ENCODE assay signal across 15 mouse cellular contexts in genomic region chr6:86474646-86475181, GRCm38 (mm10). TPM values are rescaled to one million over a fixed set of nuclear protein-coding genes. Genes with fewer than 3 reads are reported as not detected.
DNase-seq lines count a peak whose midpoint lies in the region; ATAC-seq and TF ChIP-seq lines count a peak whose summit lies in the region.
"Had no signal": no experiment of that assay in that cellular context is flagged by ENCODE, and none has a peak within 500 bp of the region (broad histone marks: within the 10 kb centered on the region; RNA-seq: fewer than 3 reads in every experiment).

No protein-coding gene starts in this region.

- H3K9ac ChIP-seq in heart, adult 2 months (ENCODE audit: low read depth, low read length): no peak overlapping the region
- no peak overlapping the region for H3K9ac ChIP-seq in kidney, embryonic 14.5 days (ENCODE audit: low read depth, low read length)
- H3K9ac ChIP-seq in lung, postnatal 0 days (replicated peaks; ENCODE audit: low read depth): no peak overlapping the region
- H3K9ac ChIP-seq in stomach, postnatal 0 days (ENCODE audit: low read length): no peak overlapping the region
- H3K9ac ChIP-seq: hindbrain, embryonic 12.5 days; midbrain, embryonic 15.5 days had no signal

- intact Hi-C loops in heart, adult 2 months (cut with DNase I): loop anchor here (5.0 kb wide), 1 partner anchor 113 kb away; no protein-coding TSS in a partner anchor

- no peaks in the 10 kb centered on the region for H3K79me2 ChIP-seq in heart, adult 2 months (replicated peaks; ENCODE audit: control insufficient read depth, insufficient read depth, low read length)

- TF ChIP-seq POLR2A in heart, adult 2 months (IDR thresholded peaks at IDR 0.05; ENCODE audit: insufficient read depth, low read depth, low read length): no peak
- TF ChIP-seq POLR2A in kidney, adult 2 months (IDR thresholded peaks at IDR 0.05; ENCODE audit: low read depth, low read length): no peak

- H3K4me1 ChIP-seq in heart, adult 2 months (ENCODE audit: control insufficient read depth, insufficient read depth, low read length): peaks cover 47% of the 10 kb centered on the region
- peaks cover 23% of the 10 kb centered on the region for H3K4me1 ChIP-seq in kidney, embryonic 14.5 days (ENCODE audit: control insufficient read depth, insufficient read depth, low read length)
- peaks cover 37% of the 10 kb centered on the region for H3K4me1 ChIP-seq in kidney, adult 2 months (ENCODE audit: control insufficient read depth, insufficient read depth, low read length)
- peaks cover 14% of the 10 kb centered on the region for H3K4me1 ChIP-seq in lung, postnatal 0 days (ENCODE audit: insufficient read depth, low read depth, low read length)
- H3K4me1 ChIP-seq in stomach, postnatal 0 days (replicated peaks; ENCODE audit: control insufficient read depth, insufficient read depth): peaks cover 9% of the 10 kb centered on the region

- ATAC-seq in kidney, embryonic 14.5 days (ENCODE audit: low FRiP score, low TSS enrichment): no peak
- no peak for ATAC-seq in lung, postnatal 0 days
- no peak for ATAC-seq in stomach, postnatal 0 days (ENCODE audit: low FRiP score, low TSS enrichment)
- ATAC-seq: midbrain, embryonic 15.5 days; Patski had no signal

- no peak overlapping the region for H3K4me2 ChIP-seq in kidney, embryonic 14.5 days (replicated peaks; ENCODE audit: low read depth, low read length)
- H3K4me2 ChIP-seq in lung, postnatal 0 days (replicated peaks; ENCODE audit: low read depth, low read length): no peak overlapping the region
- no peak overlapping the region for H3K4me2 ChIP-seq in stomach, postnatal 0 days (replicated peaks; ENCODE audit: low read depth)
- H3K4me2 ChIP-seq: hindbrain, embryonic 12.5 days; midbrain, embryonic 15.5 days had no signal

- no peaks in the 10 kb centered on the region for H3K9me3 ChIP-seq in kidney, embryonic 14.5 days (ENCODE audit: control insufficient read depth, low read length)
- no peaks in the 10 kb centered on the region for H3K9me3 ChIP-seq in lung, postnatal 0 days (ENCODE audit: low read length)
- no peaks in the 10 kb centered on the region for H3K9me3 ChIP-seq in stomach, postnatal 0 days (ENCODE audit: control insufficient read depth, low read length)
- H3K9me3 ChIP-seq: hindbrain, embryonic 12.5 days; midbrain, embryonic 15.5 days had no signal

- peaks cover 5% of the 10 kb centered on the region for H3K36me3 ChIP-seq in heart, adult 2 months (ENCODE audit: control insufficient read depth, insufficient read depth, low read length)
- H3K36me3 ChIP-seq in kidney, embryonic 14.5 days (ENCODE audit: control insufficient read depth, insufficient read depth, low read length): no peaks in the 10 kb centered on the region
- no peaks in the 10 kb centered on the region for H3K36me3 ChIP-seq in kidney, adult 2 months (ENCODE audit: control insufficient read depth, insufficient read depth, low read length)
- H3K36me3 ChIP-seq in lung, postnatal 0 days (ENCODE audit: insufficient read depth, low read length): no peaks in the 10 kb centered on the region
- peaks cover 4% of the 10 kb centered on the region; the same call in 1 of the 2 replicates for H3K36me3 ChIP-seq in stomach, postnatal 0 days (ENCODE audit: control insufficient read depth, insufficient read depth, low read length)
- H3K36me3 ChIP-seq: midbrain, embryonic 15.5 days had no signal

- H3K27ac ChIP-seq in heart, adult 2 months: peak overlapping the region; percentile 96
- H3K27ac ChIP-seq in kidney, embryonic 14.5 days (ENCODE audit: low read depth, low read length): peak overlapping the region; percentile 57; the same call in 1 of the 2 replicates
- H3K27ac ChIP-seq in kidney, adult 2 months (ENCODE audit: insufficient read depth, low read depth, low read length): no peak overlapping the region
- no peak overlapping the region for H3K27ac ChIP-seq in lung, postnatal 0 days (ENCODE audit: low read length)
- H3K27ac ChIP-seq in stomach, postnatal 0 days (replicated peaks): peak overlapping the region; percentile 65; the same call in 1 of the 2 replicates
- H3K27ac ChIP-seq: midbrain, embryonic 15.5 days had no signal

- TF ChIP-seq EP300 in heart, adult 2 months (IDR thresholded peaks at IDR 0.05; ENCODE audit: insufficient read depth, low read depth, low read length): no peak
- peak; percentile 30; the same call in 1 of the 2 replicates for TF ChIP-seq EP300 in lung, postnatal 0 days (IDR thresholded peaks at IDR 0.05)
- TF ChIP-seq EP300 in stomach, postnatal 0 days (optimal IDR thresholded peaks at IDR 0.05): no peak

- H3K4me3 ChIP-seq in heart, adult 2 months: no peak overlapping the region
- no peak overlapping the region for H3K4me3 ChIP-seq in kidney, embryonic 14.5 days (ENCODE audit: low read length)
- no peak overlapping the region for H3K4me3 ChIP-seq in kidney, adult 2 months (ENCODE audit: insufficient read depth, low read depth, low read length)
- H3K4me3 ChIP-seq in lung, postnatal 0 days (ENCODE audit: low read depth, low read length): no peak overlapping the region
- H3K4me3 ChIP-seq in stomach, postnatal 0 days (ENCODE audit: low read depth, low read length): no peak overlapping the region
- H3K4me3 ChIP-seq: hindbrain, embryonic 12.5 days; midbrain, embryonic 15.5 days had no signal

- no peaks in the 10 kb centered on the region for H3K27me3 ChIP-seq in heart, adult 2 months (ENCODE audit: control insufficient read depth, insufficient read depth, low read length)
- H3K27me3 ChIP-seq in kidney, embryonic 14.5 days (ENCODE audit: control insufficient read depth, insufficient read depth, low read length): no peaks in the 10 kb centered on the region
- no peaks in the 10 kb centered on the region for H3K27me3 ChIP-seq in kidney, adult 2 months (replicated peaks; ENCODE audit: control insufficient read depth, insufficient read depth, low read length)
- H3K27me3 ChIP-seq in lung, postnatal 0 days (replicated peaks; ENCODE audit: insufficient read depth, low read length): no peaks in the 10 kb centered on the region
- no peaks in the 10 kb centered on the region for H3K27me3 ChIP-seq in stomach, postnatal 0 days (ENCODE audit: control insufficient read depth, insufficient read depth, low read length)
- H3K27me3 ChIP-seq: hindbrain, embryonic 12.5 days; midbrain, embryonic 15.5 days; Patski had no signal

- no peak for TF ChIP-seq CTCF in heart, adult 2 months (IDR thresholded peaks at IDR 0.05)
- TF ChIP-seq CTCF in kidney, adult 2 months (conservative IDR thresholded peaks at IDR 0.05; ENCODE audit: insufficient read depth, insufficient read length, low read depth, low read length): no peak
- no peak for TF ChIP-seq CTCF in lung, postnatal 0 days (IDR thresholded peaks at IDR 0.05)
- no peak for TF ChIP-seq CTCF in stomach, postnatal 0 days (IDR thresholded peaks at IDR 0.05; ENCODE audit: low read depth)

- DNase-seq in heart, adult 2 months: no peak
- no peak for DNase-seq in heart, adult 8-10 months (ENCODE audit: low spot score)
- no peak for DNase-seq in kidney, adult 2 months
- DNase-seq in lung, postnatal 0 days (ENCODE audit: low spot score): peak; percentile 64
- no peak for DNase-seq in lung, postnatal 4 days
- no peak for DNase-seq in stomach, postnatal 0 days (ENCODE audit: low spot score)
- no peak for DNase-seq in spleen, postnatal 4 days (ENCODE audit: low spot score in 2 of 2)
- DNase-seq: cerebellum, postnatal 25 days; left cerebral cortex, postnatal 4 days had no signal

RNA-seq across cellular contexts. Expression of gene C87436, which starts 36.5 kb away (rescaled TPM):
- total RNA-seq in heart, adult 2 months (2021): 10 to 100 TPM in 1 of 2 experiments, 1 to 10 TPM in 1; 8.9 to 11.0 TPM
- polyA plus RNA-seq in heart, adult 2 months (2012; rRNA removed): 8.6 and 10.7 TPM in 2 replicates
- total RNA-seq in heart, adult 8-10 months (2022): 10 to 100 TPM in 2 of 4 experiments, 1 to 10 TPM in 2; 9.6 to 11.6 (median 10.0) TPM
- 23.3 and 23.5 TPM in 2 replicates for polyA plus RNA-seq in kidney, embryonic 14.5 days (2014; fragmentation: Nextera tagmentation; extraction: Ambion mirVana)
- polyA plus RNA-seq in kidney, adult 2 months (2012; rRNA removed): 15.1 and 15.3 TPM in 2 replicates
- polyA plus RNA-seq in lung, postnatal 0 days (2015; fragmentation: Nextera tagmentation; extraction: Ambion mirVana): 23.3 and 23.5 TPM in 2 replicates
- polyA plus RNA-seq in stomach, postnatal 0 days (2015; fragmentation: Nextera tagmentation; extraction: Ambion mirVana): 15.0 and 16.4 TPM in 2 replicates

RNA-seq across cellular contexts. Expression of gene Gm44790, which starts 48.3 kb away (rescaled TPM):
- total RNA-seq in heart, adult 2 months (2021): not detected
- not detected in 2 replicates for polyA plus RNA-seq in heart, adult 2 months (2012; rRNA removed)
- 1 to 10 TPM in 1 of 4 experiments, under 1 TPM in 1, not detected in 2; 0.47 to 3.2 TPM for total RNA-seq in heart, adult 8-10 months (2022)
- polyA plus RNA-seq in kidney, embryonic 14.5 days (2014; fragmentation: Nextera tagmentation; extraction: Ambion mirVana): not detected in 2 replicates
- polyA plus RNA-seq in kidney, adult 2 months (2012; rRNA removed): 2.9 and 6.7 TPM in 2 replicates
- polyA plus RNA-seq in lung, postnatal 0 days (2015; fragmentation: Nextera tagmentation; extraction: Ambion mirVana): not detected in 2 replicates
- not detected in 2 replicates for polyA plus RNA-seq in stomach, postnatal 0 days (2015; fragmentation: Nextera tagmentation; extraction: Ambion mirVana)
- total RNA-seq: gastrocnemius, postnatal 25 days; left cerebral cortex, postnatal 4 days had no signal
- polyA plus RNA-seq: hindbrain, embryonic 12.5 days; intestine, embryonic 14.5 days; midbrain, embryonic 15.5 days had no signal

RNA-seq across cellular contexts. Expression of gene Pcbp1, which starts 51.4 kb away (rescaled TPM):
- 100 to 1,000 TPM; 155 to 164 TPM for total RNA-seq in heart, adult 2 months (2021)
- 72.9 and 85.8 TPM in 2 replicates for polyA plus RNA-seq in heart, adult 2 months (2012; rRNA removed)
- 100 to 1,000 TPM; 157 to 166 (median 162) TPM for total RNA-seq in heart, adult 8-10 months (2022)
- polyA plus RNA-seq in kidney, embryonic 14.5 days (2014; fragmentation: Nextera tagmentation; extraction: Ambion mirVana): 475 and 492 TPM in 2 replicates
- 165 and 166 TPM in 2 replicates for polyA plus RNA-seq in kidney, adult 2 months (2012; rRNA removed)
- 317 and 353 TPM in 2 replicates for polyA plus RNA-seq in lung, postnatal 0 days (2015; fragmentation: Nextera tagmentation; extraction: Ambion mirVana)
- polyA plus RNA-seq in stomach, postnatal 0 days (2015; fragmentation: Nextera tagmentation; extraction: Ambion mirVana): 331 and 337 TPM in 2 replicates

Comparison
In these comparisons a context has a peak if more than half of its experiments do, and no peak if none do; other contexts are left out.
1. H3K27ac ChIP-seq: peak in heart, adult 2 months (single experiment), kidney, embryonic 14.5 days (single experiment) and stomach, postnatal 0 days (single experiment); none in kidney, adult 2 months (single experiment) and lung, postnatal 0 days (single experiment).